Mouse (Mus musculus): ENCODE measurements around the gene Arl15. TPM values are rescaled to one million over a fixed set of nuclear protein-coding genes. Genes with fewer than 3 reads are reported as not detected.
A peak's percentile ranks its signal among the peaks of the same experiment; 100 is the strongest.
"Not testable (repeated sequence)": the region's sequence is repeated elsewhere in the genome, so short reads cannot be mapped to it uniquely, and the experiment has no call there.

Arl15 gene
- polyA plus RNA-seq, 1 experiment from 2014 or later: 8.7 TPM

GRCm38 (mm10) chr13:113769829-113770228 lies 24.5 kb upstream of the Arl15 start:
- Histone ChIP-seq H3K36me3 (ENCODE audit: control insufficient read depth, insufficient read depth, low read length) (no peaks in the 10 kb centered on the region), H3K27ac (ENCODE audit: low read depth, low read length) (no peak overlapping the region), H3K27me3 (replicated peaks; ENCODE audit: control insufficient read depth, insufficient read depth, low read length) (no peaks in the 10 kb centered on the region), H3K4me1 (replicated peaks; ENCODE audit: control insufficient read depth, insufficient read depth, low read length) (no peaks in the 10 kb centered on the region), H3K4me3 (ENCODE audit: low read depth, low read length) (no peak overlapping the region), H3K9me3 (ENCODE audit: control insufficient read depth, low read length) (no peaks in the 10 kb centered on the region), H3K4me2 (no peak overlapping the region), H3K9ac (ENCODE audit: low read depth, low read length) (no peak overlapping the region)
- ATAC-seq (replicated peaks; ENCODE audit: low FRiP score): no peak
- DNase-seq (ENCODE audit: low spot score): no peak
- 81% methylated on average over 3 of the region's 3 CpGs for WGBS

GRCm38 (mm10) chr13:113770340-113770739 lies 24.0 kb upstream of the Arl15 start:
- no peaks in the 10 kb centered on the region for H3K27me3 ChIP-seq (replicated peaks; ENCODE audit: control insufficient read depth, insufficient read depth, low read length)
- WGBS: 87% methylated on average over 5 of the region's 5 CpGs
- no peaks in the 10 kb centered on the region for H3K36me3 ChIP-seq (ENCODE audit: control insufficient read depth, insufficient read depth, low read length)
- H3K4me1 ChIP-seq (replicated peaks; ENCODE audit: control insufficient read depth, insufficient read depth, low read length): no peaks in the 10 kb centered on the region
- H3K4me2 ChIP-seq: no peak overlapping the region
- H3K9ac ChIP-seq (ENCODE audit: low read depth, low read length): no peak overlapping the region
- H3K9me3 ChIP-seq (ENCODE audit: control insufficient read depth, low read length): no peaks in the 10 kb centered on the region
- no peak overlapping the region for H3K27ac ChIP-seq (ENCODE audit: low read depth, low read length)
- H3K4me3 ChIP-seq (ENCODE audit: low read depth, low read length): no peak overlapping the region
- DNase-seq (ENCODE audit: low spot score): no peak
- ATAC-seq (replicated peaks; ENCODE audit: low FRiP score): no peak

GRCm38 (mm10) chr13:113771340-113771739 lies 23.0 kb upstream of the Arl15 start:
- no peak overlapping the region for H3K4me3 ChIP-seq (ENCODE audit: low read depth, low read length)
- 39% methylated on average over 1 of the region's 1 CpGs for WGBS

GRCm38 (mm10) chr13:113774799-113775198 lies 19.5 kb upstream of the Arl15 start:
- ATAC-seq (replicated peaks; ENCODE audit: low FRiP score) (no peak), DNase-seq (ENCODE audit: low spot score) (no peak)
- H3K4me1 ChIP-seq (replicated peaks; ENCODE audit: control insufficient read depth, insufficient read depth, low read length): no peaks in the 10 kb centered on the region
- no peaks in the 10 kb centered on the region for H3K9me3 ChIP-seq (ENCODE audit: control insufficient read depth, low read length)
- H3K9ac ChIP-seq (ENCODE audit: low read depth, low read length): no peak overlapping the region
- no peaks in the 10 kb centered on the region for H3K36me3 ChIP-seq (ENCODE audit: control insufficient read depth, insufficient read depth, low read length)
- 84% methylated on average over 8 of the region's 8 CpGs for WGBS
- H3K4me2 ChIP-seq: no peak overlapping the region
- no peak overlapping the region for H3K4me3 ChIP-seq (ENCODE audit: low read depth, low read length)
- H3K27ac ChIP-seq (ENCODE audit: low read depth, low read length): no peak overlapping the region
- H3K27me3 ChIP-seq (replicated peaks; ENCODE audit: control insufficient read depth, insufficient read depth, low read length): no peaks in the 10 kb centered on the region

More at GRCm38 (mm10) chr13:113771340-113771739, 23.0 kb upstream of the Arl15 start:
- no peak overlapping the region for H3K9ac ChIP-seq (ENCODE audit: low read depth, low read length)
- no peak overlapping the region for H3K27ac ChIP-seq (ENCODE audit: low read depth, low read length)
- H3K36me3 ChIP-seq (ENCODE audit: control insufficient read depth, insufficient read depth, low read length): no peaks in the 10 kb centered on the region
- H3K27me3 ChIP-seq (replicated peaks; ENCODE audit: control insufficient read depth, insufficient read depth, low read length): no peaks in the 10 kb centered on the region
- ATAC-seq (replicated peaks; ENCODE audit: low FRiP score) (no peak), DNase-seq (ENCODE audit: low spot score) (no peak)
- H3K4me1 ChIP-seq (replicated peaks; ENCODE audit: control insufficient read depth, insufficient read depth, low read length): no peaks in the 10 kb centered on the region
- H3K4me2 ChIP-seq: no peak overlapping the region
- H3K9me3 ChIP-seq (ENCODE audit: control insufficient read depth, low read length): no peaks in the 10 kb centered on the region

GRCm38 (mm10) chr13:113775244-113776140 lies 18.8 kb upstream of the Arl15 start:
- no peaks in the 10 kb centered on the region for H3K9me3 ChIP-seq (ENCODE audit: control insufficient read depth, low read length)
- no peak overlapping the region for H3K27ac ChIP-seq (ENCODE audit: low read depth, low read length)
- no peak overlapping the region for H3K4me2 ChIP-seq
- H3K27me3 ChIP-seq (replicated peaks; ENCODE audit: control insufficient read depth, insufficient read depth, low read length): no peaks in the 10 kb centered on the region
- 72% methylated on average over 10 of the region's 10 CpGs for WGBS
- H3K36me3 ChIP-seq (ENCODE audit: control insufficient read depth, insufficient read depth, low read length): no peaks in the 10 kb centered on the region
- no peaks in the 10 kb centered on the region for H3K4me1 ChIP-seq (replicated peaks; ENCODE audit: control insufficient read depth, insufficient read depth, low read length)
- ATAC-seq (replicated peaks; ENCODE audit: low FRiP score) (no peak), DNase-seq (ENCODE audit: low spot score) (no peak)
- H3K9ac ChIP-seq (ENCODE audit: low read depth, low read length): no peak overlapping the region
- no peak overlapping the region for H3K4me3 ChIP-seq (ENCODE audit: low read depth, low read length)

GRCm38 (mm10) chr13:113785803-113786202 lies 8.5 kb upstream of the Arl15 start:
- no peaks in the 10 kb centered on the region for H3K27me3 ChIP-seq (replicated peaks; ENCODE audit: control insufficient read depth, insufficient read depth, low read length)
- 82% methylated on average over 5 of the region's 5 CpGs for WGBS
- no peak overlapping the region for H3K9ac ChIP-seq (ENCODE audit: low read depth, low read length)
- ATAC-seq (replicated peaks; ENCODE audit: low FRiP score): no peak
- no peak overlapping the region for H3K4me2 ChIP-seq
- H3K4me3 ChIP-seq (ENCODE audit: low read depth, low read length): no peak overlapping the region
- no peaks in the 10 kb centered on the region for H3K36me3 ChIP-seq (ENCODE audit: control insufficient read depth, insufficient read depth, low read length)
- H3K9me3 ChIP-seq (ENCODE audit: control insufficient read depth, low read length): no peaks in the 10 kb centered on the region
- H3K4me1 ChIP-seq (replicated peaks; ENCODE audit: control insufficient read depth, insufficient read depth, low read length): no peaks in the 10 kb centered on the region
- no peak overlapping the region for H3K27ac ChIP-seq (ENCODE audit: low read depth, low read length)
- DNase-seq (ENCODE audit: low spot score): peak; percentile 12

- ATAC-seq (replicated peaks; ENCODE audit: low FRiP score) (no peak), DNase-seq (ENCODE audit: low spot score) (peak; percentile 17)
- 66% methylated on average over 8 of the region's 8 CpGs for WGBS
- Histone ChIP-seq H3K27me3 (replicated peaks; ENCODE audit: control insufficient read depth, insufficient read depth, low read length) (no peaks in the 10 kb centered on the region), H3K4me1 (replicated peaks; ENCODE audit: control insufficient read depth, insufficient read depth, low read length) (no peaks in the 10 kb centered on the region), H3K9me3 (ENCODE audit: control insufficient read depth, low read length) (no peaks in the 10 kb centered on the region), H3K4me2 (no peak overlapping the region), H3K36me3 (ENCODE audit: control insufficient read depth, insufficient read depth, low read length) (no peaks in the 10 kb centered on the region), H3K27ac (ENCODE audit: low read depth, low read length) (no peak overlapping the region), H3K4me3 (ENCODE audit: low read depth, low read length) (no peak overlapping the region), H3K9ac (ENCODE audit: low read depth, low read length) (no peak overlapping the region)
These were observed 7.2 kb upstream of the Arl15 start for GRCm38 (mm10) chr13:113787136-113787535.

- DNase-seq (ENCODE audit: low spot score); H3K4me2 ChIP-seq; ATAC-seq (replicated peaks; ENCODE audit: low FRiP score); H3K9ac ChIP-seq (ENCODE audit: low read depth, low read length); H3K36me3 ChIP-seq (ENCODE audit: control insufficient read depth, insufficient read depth, low read length); H3K4me3 ChIP-seq (ENCODE audit: low read depth, low read length); H3K4me1 ChIP-seq (replicated peaks; ENCODE audit: control insufficient read depth, insufficient read depth, low read length); H3K27ac ChIP-seq (ENCODE audit: low read depth, low read length); H3K27me3 ChIP-seq (replicated peaks; ENCODE audit: control insufficient read depth, insufficient read depth, low read length); H3K9me3 ChIP-seq (ENCODE audit: control insufficient read depth, low read length): not testable (repeated sequence)
- 47% methylated on average over 1 of the region's 3 CpGs for WGBS
These were observed 4.3 kb upstream of the Arl15 start for GRCm38 (mm10) chr13:113790016-113790415.

GRCm38 (mm10) chr13:113793637-113794036 lies 668 bp upstream of the Arl15 start:
- DNase-seq (ENCODE audit: low spot score): no peak
- peak overlapping the region; percentile 63 for H3K4me2 ChIP-seq
- peak overlapping the region; percentile 89 for H3K9ac ChIP-seq (ENCODE audit: low read depth, low read length)
- no peak for ATAC-seq (replicated peaks; ENCODE audit: low FRiP score)
- WGBS: 57% methylated on average over 9 of the region's 9 CpGs
- H3K4me3 ChIP-seq (ENCODE audit: low read depth, low read length): peak overlapping the region; percentile 87
- H3K4me1 ChIP-seq (replicated peaks; ENCODE audit: control insufficient read depth, insufficient read depth, low read length): peaks cover 18% of the 10 kb centered on the region
- H3K36me3 ChIP-seq (ENCODE audit: control insufficient read depth, insufficient read depth, low read length): no peaks in the 10 kb centered on the region
- no peaks in the 10 kb centered on the region for H3K27me3 ChIP-seq (replicated peaks; ENCODE audit: control insufficient read depth, insufficient read depth, low read length)
- no peaks in the 10 kb centered on the region for H3K9me3 ChIP-seq (ENCODE audit: control insufficient read depth, low read length)
- H3K27ac ChIP-seq (ENCODE audit: low read depth, low read length): peak overlapping the region; percentile 83

Measured in liver, embryonic 11.5 days (tissue).